Mouse (Mus musculus) spleen, postnatal 4 days (tissue): ENCODE data around the gene Donson.
"Not testable (repeated sequence)": the region's sequence is repeated elsewhere in the genome, so short reads cannot be mapped to it uniquely, and the experiment has no call there.

Experiments used
- DNase-seq, 2 experiments: peaks; one replicate each; pipeline ENCODE4 v3.0.0; 2022; ENCODE audit warnings: low spot score in 2 of 2

Donson gene

DNA sequence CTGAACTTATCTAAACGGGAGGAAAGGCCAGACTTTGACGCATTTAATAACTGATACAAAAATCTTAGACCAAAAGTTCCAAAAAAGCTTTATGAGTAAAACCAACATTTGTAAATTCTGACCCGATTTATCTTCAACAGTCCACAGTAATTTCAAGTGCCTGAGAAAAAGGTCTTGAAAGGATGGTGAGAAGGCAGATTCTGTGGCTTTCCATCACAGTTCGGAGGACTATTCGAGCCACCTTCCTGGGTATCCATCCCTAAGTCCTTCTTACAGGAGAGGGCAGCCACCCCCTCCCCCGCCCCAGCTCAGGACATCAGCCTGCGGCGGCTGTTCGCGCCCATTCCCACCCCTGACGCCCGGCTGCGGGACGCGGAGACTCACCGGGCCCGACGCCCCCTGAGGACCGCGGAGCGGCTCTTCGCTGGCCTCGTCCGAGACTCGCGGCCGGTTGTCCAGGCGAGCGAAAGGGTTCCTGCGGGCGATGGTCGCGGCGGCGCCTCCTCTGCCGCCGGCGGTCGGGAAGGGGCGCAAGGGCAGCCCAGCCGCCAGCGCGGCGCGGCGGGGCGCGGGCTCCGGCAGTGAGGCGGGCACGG lies 449 bp downstream of the Donson start:
- no peak for DNase-seq

DNA sequence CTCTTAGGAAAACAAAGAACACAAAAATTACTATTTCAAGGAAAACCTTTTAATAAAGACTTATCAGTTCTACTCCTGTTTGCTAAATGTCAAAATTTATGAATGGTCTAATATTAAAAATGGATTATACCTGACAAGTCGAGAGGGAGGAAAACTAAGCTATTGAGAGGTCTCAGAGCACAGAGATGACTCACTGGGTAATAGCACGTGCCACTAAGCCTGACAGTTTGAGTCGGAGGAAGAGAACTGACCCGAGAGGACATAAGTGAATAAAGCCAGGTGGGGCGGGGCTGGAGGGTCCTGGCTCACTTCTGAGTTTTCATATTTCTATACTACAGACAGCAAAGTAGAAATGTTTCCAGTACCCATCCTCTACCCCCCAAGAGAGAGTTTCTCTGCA lies 2.2 kb downstream of the Donson start:
- no peak for DNase-seq

DNA sequence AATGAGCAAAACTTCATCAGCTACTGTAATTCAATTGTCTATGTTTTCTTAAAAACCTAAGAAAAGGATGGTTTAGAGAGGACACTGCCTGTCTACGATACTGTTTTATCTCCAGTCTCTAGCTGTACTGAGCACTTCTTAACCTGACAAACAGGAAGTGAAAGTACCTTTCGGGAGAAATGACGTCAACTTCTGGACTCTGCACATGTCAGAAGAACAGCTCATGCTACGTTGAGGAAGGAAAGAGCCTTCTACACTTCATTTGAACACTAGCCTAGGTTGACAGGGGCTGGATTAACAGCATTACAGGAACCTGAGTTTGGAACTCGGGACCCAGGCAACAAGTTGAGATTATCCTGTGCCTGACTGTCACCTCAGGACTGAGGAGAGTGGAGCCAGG lies 3.0 kb downstream of the Donson start:
- no peak for DNase-seq

DNA sequence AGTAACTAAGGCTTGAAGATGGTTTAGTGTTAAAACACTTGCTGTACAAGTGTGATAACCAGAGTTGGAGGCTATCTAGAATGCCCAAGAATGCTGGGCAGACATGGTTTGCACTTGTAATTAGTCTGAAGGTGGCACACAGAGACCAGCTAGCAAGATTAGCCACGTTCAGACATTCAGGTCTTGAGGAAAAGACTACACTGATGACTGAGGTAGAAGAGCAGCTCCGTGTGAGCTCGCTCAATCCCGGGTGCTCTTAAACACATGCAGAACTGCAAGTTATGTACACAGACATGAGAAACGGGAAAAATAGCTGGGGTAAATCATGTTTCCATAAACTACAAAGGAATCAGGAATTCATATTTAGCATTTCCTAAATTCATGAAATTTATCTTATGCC lies 7.9 kb downstream of the Donson start:
- DNase-seq: no peak

DNA sequence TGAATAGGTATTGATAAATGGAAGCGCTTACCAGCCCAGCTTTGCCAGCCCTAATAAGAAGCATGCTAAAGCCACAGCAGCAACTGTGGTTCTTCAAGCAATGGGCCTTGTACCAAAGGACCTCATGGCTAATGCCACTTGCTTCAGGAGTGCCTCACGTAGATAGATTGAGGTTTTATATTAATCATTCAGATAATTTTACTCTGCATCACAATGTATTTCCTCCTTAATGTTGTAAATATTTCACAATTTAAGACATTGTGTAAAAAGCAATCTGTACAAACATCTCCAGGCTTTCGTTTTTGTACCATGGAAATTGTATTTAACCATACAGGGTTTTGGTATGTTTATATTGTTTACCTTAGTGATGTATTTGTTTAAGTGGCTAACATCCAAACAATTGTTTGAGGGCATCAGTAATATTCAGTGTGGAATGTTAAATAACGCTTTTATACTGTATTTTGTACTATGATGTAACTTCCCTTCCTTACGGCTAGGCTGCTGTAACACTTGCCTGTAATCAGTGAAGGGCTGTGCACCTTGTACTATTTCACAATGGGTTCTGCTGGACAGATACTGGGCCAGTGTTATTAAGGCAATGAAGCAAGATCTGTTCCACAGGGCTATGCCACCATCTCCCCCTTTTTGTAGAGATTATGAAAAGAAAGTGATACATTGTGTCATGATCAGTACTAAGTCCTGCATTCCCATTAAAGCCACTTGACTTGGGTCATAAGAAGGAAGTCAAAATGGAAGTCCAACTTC lies 10.2 kb downstream of the Donson start:
- peak in 1 of 2 experiments; percentile 28 for DNase-seq

DNA sequence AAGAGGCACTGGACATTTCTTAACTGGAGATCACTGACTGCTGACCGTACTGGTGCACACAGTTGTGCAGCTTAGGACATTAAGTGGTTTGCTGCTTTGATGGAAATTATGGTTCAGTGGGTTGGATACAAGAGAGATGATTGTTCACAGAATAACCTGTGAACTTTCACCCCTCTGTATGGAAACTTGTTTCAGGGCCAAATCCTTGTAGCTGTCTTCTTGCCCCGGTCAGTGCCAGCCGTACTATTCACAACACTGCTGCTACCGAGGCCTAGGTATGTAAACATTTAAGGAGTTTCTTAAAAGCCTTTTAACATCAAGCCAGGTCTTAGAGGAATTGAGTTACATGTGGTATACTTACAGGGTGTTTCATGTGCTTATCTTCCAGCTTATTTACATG lies 14.1 kb downstream of the Donson start:
- no peak for DNase-seq

DNA sequence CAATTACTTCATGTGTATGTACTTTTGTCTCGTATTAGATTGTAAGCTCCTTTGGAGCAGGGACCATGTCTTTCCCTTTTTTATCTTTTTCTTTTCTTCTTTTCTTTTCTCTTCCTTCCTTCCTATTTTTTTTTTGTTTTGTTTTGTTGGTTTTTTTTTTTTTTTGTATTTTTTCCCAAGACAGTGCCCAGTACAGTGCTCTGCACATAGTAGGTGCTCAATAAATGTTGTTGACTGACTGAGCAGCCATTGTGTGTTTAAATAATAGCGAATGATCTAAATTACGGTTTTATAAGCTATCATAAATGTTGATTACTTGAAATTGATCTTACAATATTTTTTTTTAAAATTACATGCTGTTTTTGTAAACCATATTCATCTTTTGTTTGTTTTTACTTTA lies 24.8 kb downstream of the Donson start:
- DNase-seq: no peak

DNA sequence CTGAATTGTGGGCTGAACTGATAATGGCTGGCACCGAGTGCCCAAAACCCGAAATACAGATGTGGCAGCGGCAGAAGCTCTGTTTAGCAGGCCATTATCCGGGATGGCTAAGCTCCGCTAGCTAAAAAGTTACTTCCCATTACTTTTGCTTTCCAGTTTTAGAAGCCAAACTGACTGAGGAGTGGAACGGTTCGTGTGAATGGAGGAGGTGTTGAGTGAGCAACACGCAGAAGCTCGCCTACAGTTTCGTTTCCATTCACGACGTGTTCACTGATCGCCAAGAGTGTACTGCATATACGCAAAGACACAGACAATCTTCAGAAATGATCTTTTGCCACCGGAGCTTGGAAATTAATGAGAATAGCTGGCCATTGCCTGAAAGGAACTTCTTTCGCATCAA lies 26.2 kb downstream of the Donson start:
- no peak for DNase-seq

DNA sequence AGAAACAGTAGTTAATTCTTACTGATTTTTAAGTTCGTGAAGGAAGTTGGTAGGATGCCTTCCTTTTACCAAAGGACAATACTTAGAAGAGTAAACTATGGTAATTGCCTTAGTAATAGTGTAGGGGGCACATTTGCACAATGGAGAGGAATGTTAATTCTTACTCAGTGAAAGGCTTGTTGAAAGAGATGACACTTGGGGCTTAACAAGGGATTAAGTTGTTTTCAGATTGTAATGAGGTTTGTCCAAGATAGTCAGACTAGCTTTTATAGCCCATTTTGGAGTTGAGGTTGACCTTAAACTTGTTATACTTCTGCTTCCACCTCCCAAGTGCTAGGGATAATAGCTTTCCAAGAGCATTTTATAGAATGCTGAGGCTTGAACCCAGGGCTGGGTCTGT lies 27.2 kb downstream of the Donson start:
- no peak for DNase-seq

DNA sequence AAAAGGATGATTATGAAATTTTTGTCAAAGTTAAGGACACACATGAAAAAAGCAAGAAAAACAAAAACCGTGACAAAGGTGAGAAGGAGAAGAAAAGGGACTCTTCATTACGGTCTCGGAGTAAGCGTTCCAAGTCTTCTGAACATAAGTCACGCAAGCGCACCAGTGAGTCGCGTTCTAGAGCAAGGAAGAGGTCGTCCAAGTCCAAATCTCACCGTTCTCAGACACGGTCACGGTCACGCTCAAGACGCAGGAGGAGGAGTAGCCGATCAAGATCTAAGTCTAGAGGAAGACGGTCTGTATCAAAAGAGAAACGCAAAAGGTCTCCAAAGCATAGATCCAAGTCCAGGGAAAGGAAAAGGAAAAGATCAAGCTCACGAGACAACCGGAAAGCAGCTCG lies 28.8 kb downstream of the Donson start:
- no peak for DNase-seq

DNA sequence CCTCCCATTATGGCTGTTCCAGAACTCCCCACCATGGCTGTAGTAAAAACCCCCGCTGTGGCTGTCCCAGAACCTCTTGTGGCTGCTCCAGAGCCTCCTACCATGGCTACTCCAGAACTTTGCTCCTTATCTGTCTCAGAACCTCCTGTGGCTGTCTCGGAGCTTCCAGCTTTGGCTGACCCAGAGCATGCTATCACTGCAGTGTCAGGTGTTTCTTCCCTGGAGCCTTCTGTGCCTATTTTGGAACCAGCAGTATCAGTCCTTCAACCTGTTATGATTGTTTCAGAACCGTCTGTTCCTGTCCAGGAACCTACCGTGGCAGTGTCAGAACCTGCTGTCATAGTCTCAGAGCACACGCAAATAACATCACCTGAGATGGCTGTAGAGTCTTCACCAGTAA lies 30.1 kb downstream of the Donson start:
- DNase-seq: no peak

DNA sequence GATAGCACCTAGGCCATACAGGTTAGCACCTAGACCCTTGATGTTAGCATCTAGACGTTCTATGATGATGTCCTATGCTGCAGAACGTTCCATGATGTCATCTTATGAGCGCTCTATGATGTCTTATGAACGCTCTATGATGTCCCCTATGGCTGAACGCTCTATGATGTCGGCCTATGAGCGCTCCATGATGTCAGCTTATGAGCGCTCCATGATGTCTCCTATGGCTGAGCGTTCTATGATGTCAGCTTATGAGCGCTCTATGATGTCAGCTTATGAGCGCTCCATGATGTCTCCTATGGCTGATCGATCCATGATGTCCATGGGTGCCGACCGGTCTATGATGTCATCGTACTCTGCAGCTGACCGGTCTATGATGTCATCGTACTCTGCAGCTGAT lies 31.3 kb downstream of the Donson start:
- DNase-seq: no peak

DNA sequence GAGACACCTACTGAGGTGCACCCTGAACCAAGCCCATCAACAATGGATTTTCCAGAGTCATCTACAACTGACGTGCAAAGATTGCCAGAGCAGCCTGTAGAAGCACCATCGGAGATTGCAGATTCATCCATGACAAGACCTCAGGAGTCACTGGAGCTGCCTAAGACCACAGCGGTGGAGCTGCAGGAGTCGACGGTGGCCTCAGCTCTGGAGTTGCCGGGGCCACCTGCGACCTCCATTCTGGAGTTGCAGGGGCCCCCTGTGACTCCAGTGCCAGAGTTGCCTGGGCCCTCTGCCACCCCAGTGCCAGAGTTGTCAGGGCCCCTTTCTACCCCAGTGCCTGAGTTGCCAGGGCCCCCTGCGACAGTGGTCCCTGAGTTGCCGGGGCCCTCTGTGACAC lies 33.3 kb downstream of the Donson start:
- DNase-seq: no peak

DNA sequence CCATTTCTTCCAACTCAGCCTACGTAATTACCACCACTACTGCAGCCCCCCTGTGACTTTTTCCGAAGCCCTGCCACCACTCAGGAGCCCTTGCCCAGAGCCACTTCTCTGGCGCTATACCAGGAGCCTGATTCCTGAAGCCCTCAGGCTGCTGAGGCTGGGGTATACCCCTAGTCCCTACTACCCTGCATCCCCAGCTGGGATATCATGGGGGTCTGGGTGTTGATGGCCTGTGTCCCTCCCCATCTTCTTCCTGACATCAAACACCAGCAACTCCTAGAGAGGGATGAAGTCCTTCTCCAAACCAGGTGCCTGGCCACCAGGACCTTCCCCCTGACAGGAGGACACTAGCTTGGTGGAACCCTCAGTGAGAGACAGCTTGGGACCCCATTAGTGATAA lies 36.4 kb downstream of the Donson start:
- no peak for DNase-seq

DNA sequence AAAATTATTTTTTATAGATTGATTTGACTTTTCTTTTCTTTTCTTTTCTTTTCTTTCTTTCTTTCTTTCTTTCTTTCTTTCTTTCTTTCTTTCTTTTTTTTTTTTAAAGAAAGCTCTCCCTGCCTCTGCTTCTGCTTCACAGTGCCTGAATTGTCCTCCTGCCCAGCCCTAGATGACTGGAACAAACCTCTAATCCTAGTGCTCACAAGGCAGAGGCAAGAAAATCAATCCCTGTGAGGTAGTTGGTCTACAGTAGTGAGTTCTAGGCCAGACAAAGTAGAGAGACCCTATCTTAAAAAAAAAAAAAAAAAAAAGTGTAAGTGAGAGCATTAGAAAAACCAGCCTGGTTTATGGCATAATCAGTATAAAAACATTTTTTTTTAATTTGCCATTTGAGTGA lies 38.8 kb downstream of the Donson start:
- no peak for DNase-seq

DNA sequence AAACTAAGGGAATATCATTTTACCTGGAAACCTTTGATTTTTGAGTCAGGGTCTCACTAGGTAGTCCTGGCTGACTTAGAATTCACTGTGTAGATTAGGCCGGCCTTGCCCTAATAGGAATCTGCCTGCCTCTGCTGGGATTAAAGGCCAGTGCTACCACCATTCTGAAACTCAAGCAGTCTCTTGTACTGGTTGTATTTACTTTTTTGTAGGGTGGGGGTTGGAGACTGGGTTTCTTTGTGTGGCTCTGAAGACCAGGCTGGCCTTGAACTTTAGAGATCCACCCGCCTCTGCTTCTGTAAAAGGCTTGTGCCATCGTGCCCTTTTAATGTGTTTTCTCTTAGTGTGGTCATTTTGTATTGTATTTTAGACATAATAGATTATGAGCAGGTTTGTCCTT lies 39.3 kb downstream of the Donson start:
- no peak for DNase-seq

DNA sequence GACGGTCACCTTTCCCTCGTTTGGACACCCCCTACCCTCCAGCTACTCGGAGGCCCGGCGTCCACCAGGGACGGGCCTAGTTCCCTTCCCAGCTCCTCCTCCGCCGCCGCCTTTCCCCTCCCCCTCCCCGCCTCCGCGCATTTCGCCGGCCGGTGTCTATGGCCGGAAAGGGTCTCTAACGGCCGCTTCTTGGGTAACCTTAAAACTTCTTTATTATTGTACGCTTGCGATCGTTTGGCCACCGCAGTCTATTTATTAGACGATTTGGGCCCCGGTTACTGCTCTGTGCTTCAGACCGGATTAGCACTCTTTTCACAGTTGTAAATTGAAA lies 40.4 kb downstream of the Donson start:
- peak; percentile 85 to 93 for DNase-seq

DNA sequence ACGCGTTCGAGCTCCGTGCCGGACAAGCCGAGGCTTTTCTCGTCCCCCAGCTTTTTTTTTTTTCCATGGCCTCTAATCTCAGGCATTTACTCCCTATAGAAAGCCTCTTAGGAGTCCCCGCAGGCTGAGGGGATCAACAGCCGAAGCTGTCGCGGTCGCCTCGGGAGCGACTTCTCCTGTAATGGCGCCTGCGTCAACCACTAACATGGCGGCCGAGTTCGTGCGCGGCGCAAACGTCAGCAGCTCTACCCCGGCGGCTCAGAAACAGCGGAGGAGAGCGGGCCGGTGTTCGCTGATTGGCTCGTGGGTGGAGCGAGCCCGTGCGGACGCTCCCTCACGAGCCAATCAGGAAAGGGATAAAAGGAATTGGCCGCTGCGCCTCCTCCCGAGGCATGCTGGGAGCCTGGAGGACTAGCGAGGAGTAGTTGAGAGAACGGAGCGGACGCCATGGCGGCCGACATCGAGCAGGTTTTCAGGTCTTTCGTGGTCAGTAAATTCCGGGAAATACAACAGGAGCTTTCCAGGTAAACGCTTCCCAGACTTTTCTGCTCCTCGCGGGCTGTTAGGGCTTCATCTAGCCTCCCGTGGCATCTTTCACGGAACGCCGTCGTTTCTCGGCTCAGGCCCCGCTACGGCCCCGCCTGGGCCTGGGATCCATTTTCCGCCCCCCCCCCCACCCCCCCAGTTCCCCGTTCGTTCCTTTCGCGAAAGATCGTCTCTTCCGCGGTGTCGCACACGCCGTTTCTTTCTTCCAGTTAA lies 40.9 kb downstream of the Donson start, which contains the start of gene Son:
Gene Son, plus strand, starts transcription at position 46 of the 759 bp plus-strand sequence.
- peak; percentile 95 to 96 for DNase-seq

DNA sequence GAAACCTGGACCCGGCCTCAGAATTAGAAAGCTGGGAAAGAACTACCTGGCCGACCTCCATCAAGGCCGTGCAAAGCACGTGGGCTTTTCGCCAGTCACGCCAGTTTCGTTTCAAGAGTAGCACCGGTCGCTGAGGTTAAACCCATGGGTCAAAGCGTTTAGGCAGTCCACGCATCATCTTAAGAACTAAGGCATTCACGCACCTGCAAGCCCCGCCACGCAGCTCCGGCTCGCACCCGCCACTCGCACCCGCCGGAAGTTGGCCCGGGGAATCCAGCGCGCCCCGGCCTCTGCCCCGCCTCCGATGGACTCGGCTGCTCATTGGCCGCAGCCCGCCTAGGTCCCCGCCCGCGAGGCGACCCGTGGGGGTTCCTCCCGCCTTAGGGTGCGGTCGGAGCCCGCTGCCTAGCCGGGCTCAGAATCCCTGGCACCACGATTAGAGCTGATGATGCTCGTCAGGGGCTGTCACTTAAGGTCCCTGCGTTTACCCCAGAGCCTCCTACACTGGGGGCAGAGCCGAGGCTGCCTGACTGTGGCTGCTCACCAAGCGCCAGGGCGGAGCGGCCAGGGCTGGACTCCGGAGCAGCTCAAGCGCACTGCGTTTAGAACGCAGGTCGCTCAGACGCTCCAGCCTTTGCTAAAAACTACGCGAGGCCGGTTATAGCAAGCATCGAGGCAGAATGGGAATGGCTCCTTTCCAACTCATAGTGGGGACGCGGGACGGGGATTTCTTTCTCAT lies 41.7 kb downstream of the Donson start, which contains the start of gene Gart:
Gene Gart, minus strand, starts transcription at position 272 of the 739 bp plus-strand sequence.
- DNase-seq: peak; percentile 95 to 97

DNA sequence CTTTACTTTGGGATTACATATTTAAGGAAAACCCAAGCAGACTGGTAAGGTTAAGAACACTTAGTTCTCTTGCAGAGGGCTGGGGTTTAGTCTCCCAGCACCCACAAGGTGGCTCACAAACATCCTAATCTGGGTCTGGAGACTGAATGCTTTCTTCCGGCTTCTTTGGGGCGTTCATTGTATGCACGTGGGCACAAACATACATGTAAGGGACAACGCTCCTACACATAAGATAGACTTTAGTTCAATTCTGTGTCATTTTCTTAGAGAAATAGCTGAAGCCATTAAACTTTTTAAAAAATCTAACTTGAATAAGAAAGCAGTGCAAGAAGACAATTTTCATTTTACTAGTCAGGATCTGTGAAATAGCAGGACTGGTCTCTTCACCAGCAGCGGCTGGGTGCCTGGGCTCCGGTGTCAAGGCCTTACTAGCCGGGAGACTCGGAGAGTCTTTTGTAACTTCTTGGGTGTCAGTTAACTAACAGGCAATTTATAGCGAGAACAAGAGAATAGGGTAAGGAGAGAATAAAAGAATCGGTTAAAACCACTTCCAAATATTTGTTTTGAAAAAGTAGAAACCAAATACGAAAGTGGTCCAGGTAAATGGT lies 42.5 kb downstream of the Donson start:
- DNase-seq: no peak

DNA sequence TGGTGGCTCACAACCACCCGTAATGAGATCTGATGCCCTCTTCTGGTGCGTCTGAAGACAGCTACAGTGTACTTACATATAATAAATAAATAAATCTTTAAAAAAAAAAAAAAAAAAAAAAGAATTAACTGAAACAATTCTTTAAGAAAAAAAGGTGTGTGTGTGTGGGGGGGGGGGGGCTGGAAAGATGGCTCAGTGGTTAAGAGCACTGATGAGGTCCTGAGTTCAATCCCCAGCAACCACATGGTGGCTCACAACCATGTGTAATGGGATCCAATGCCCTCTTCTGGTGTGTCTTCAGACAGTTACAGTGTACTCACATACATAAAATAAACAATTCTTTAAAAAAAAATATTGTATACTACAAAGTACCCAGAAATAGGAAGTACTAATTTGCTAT lies 43.1 kb downstream of the Donson start:
- not testable (repeated sequence) for DNase-seq

DNA sequence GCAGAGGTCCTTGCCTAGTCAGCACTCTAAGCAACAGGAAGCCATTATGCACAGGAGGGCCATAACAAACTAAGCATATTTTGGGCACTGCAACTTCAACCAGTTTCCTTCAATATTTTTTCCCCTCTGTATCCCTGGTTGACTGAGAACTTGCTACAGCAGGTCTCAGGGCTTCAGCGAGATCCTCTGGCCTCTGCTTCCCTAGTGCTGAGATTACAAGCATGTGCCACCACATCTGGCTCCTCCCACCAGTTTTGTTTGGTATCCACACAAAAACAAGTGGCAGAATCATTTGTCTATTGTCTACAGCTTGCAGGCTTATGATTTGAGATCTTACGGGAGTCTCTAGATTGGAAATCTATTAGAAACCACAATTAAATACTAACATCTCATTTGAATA lies 43.7 kb downstream of the Donson start:
- DNase-seq: no peak
